Mouse (Mus musculus) adrenal gland, adult 2 months (tissue): ENCODE results near the gene Chmp2a. TPM values are rescaled to one million over a fixed set of nuclear protein-coding genes. Genes with fewer than 3 reads are reported as not detected.
"Not testable (repeated sequence)": the region's sequence is repeated elsewhere in the genome, so short reads cannot be mapped to it uniquely, and the experiment has no call there.

ENCODE experiments used
- DNase-seq: peaks from one replicate; pipeline ENCODE4 v3.0.0; 2021
- long read RNA-seq: library from polyadenylated mRNA; stranded (forward); transcript quantifications from one replicate; pipeline ENCODE4 v2.0.0, GENCODE M21; 2021
- polyA plus RNA-seq: library from polyadenylated mRNA; depleted of rRNA; stranded (reverse); fragments of >200 nt; gene quantifications from 2 replicates; pipeline ENCODE4 v1.2.3, GENCODE M21; 2012; rRNA removed
- total RNA-seq, 2 experiments: library from RNA; stranded (reverse); gene quantifications; 2 replicates each; pipeline ENCODE4 v1.2.3; 2021

Chmp2a gene
- total RNA-seq = 100 to 1,000 TPM; 212 to 215 TPM
- polyA plus RNA-seq = 37.2 and 41.9 TPM in 2 replicates
- long read RNA-seq, transcript Chmp2a-203 (6 exons, 930 nt) = minor isoform, 8 of 162 reads
- long read RNA-seq, transcript Chmp2a-201 (6 exons, 949 nt) = major isoform, 114 of 162 reads
- long read RNA-seq, partial matches to known transcripts = 35 of 162 reads
- long read RNA-seq, other reads (novel, unspliced or antisense) = 4 of 162 reads

DNA sequence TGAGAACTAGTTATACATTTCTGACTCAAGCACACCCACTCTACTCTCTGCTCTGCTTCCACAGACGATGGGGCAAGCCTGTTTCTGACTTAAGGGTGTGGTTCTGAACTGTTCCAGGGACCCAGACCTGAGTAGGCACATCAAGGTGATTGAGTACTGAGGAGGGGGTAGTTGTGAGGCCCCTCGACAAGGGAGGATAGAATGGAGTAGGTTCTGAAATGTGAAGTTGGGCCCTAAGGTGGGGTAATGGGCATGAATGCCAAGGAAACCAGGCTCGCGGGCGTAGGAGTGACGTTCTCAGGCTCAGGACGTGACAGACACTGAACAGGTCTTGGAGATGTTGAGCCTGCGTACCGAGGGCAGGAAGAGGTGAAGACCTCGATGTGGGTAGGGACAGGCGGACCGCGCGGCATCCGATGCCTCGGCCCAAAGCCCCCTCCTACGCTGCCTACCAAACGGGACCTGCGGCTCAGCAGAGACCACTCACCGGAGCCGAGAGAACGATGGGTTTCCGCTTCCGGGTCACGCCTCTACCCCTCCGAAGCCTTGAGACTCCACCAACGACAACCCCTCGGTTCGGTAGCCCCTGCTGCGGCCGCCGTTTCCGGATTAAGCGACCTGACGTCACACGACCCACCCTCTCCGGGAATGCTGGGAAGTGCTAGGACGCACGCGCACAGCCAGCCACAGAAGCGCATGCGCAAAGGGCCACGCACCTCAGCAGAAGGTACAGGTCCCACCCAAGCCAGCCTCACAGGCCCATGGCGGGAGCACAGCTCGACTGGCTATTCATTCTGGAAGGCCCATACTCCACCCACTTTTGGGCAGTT, at the start of gene Chmp2a:
Chmp2a (minus strand) TSS at position 660 of the 830 bp plus-strand sequence.
- peak; percentile 98 for DNase-seq

DNA sequence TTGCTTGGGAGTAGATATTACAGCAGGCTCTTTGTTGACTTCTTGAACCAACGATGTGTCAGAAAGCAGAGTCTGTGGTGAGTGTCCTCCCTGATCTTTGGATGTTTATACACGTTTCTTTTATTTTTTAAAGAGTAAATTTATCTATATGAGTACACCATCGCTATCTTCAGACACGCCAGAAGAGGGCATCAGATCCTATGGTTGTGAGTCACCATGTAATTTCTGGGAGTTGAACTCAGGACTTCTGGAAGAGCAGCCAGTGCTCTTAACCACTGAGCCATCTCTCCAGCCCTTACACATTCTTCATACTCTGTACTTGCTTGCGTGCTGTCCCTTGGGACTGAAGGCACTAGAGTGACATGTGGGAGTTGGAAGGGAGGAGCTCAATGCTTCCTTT, 37.7 kb upstream of the Chmp2a start:
- DNase-seq = no peak

DNA sequence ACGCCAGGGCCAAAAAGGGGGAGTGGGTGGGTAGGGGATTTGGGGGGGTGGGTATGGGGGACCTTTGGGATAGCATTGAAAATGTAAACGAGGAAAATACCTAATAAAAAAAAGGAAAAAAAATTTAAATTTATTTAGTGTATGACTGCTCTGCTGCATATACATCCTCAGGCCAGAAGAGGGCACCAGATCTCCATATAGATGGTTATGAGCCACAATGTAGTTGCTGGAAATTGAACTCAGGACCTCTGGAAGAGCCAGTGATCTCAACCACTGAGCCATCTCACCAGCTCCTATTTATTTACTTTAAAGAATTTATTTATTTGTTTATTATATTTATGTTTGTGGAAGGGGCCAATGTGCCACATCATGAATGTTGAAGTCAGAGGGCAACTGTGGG, 28.8 kb upstream of the Chmp2a start:
- DNase-seq = not testable (repeated sequence)

DNA sequence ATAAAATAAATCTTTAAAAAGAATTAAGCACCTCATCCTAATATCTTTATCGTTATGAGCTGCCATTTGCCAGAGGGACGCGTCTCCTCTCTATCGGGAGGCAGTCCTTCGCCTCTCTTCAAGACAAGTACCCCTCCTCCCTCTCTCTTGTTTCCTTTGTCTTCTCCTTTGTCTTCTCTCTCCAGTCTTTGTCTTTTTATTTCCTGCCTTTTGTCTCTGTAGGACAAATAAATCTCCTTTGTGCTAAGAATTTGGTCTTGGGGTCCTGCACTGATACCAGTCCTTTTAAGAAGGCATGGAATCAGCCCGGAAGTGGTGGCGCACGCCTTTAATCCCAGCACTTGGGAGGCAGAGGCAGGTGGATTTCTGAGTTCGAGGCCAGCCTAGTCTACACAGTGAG, 24.9 kb upstream of the Chmp2a start:
- DNase-seq = no peak

DNA sequence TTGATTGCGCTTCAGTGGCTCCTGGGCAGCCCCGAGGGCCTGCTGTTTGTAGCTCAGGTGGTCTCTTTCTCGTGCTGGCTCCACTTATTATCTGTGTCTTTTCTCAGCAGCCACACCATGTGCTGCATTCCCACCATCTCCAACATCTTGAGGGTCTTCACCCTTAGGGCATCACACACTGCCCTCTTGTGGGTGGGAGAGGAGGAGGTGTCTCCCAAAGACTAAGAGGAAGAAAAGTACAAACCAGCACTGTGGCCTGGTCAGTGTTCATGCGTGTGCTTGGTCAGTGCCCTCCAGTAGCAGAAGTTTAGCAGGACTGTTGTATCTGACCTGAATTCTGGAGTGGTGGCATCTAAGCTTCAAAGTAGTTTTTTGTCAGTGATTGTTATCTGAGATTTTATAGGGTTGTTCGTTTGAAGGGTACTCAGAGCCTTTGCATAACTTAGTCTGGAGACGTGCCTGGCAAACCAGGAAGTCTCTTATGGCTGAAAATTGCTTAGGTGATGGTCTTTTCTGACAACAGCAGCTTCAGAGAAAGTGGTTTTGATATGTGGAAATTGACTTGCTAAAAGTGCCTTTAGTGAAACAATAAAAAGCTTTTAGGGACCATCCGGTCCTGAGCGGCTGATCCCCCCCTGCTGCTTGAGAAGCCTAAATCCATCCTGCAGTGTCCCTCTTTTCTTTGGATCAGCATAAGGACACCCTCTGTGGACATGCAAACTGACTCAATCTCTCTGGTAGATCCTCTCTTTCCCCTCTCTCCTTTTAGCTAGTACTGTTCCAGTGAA, 22.5 kb upstream of the Chmp2a start:
- no peak for DNase-seq

DNA sequence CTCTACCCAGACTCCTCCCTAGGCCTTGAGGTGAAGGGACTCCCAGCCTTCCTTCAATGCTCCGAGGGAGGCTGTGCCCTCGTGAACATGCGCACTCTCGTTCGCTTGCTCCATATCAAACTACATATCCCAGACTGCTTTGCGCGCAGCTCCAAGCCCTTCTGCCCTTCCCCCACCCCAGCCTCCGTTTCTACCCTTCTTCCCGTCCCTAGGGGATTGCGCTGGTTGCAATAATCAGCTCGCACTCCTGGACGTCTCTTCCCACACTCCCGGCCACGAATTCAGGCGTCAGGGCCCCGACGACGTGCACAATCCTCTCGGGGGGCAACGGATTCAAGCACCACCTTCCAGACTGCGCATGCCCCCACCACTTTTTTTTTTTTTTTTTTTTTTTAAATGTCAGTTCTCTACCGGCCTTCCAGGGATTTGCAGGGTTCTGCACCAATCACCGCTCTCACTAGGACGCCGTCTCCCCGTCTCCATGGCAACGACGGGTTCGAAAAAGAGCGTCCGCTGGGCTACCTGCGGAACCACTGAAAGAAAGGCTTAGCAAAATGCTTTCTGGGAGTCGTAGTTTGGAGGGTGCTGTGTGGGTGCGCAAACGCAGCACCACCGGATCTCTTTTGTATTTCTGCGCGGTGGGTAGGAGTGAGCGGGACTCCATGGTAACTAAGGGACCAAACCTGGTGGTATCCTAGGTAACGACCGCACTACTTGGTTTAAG, 19.8 kb upstream of the Chmp2a start, which contains the start of gene Mzf1:
Mzf1 (minus strand) TSS at position 478 of the 724 bp plus-strand sequence.
- DNase-seq = peak; percentile 94

DNA sequence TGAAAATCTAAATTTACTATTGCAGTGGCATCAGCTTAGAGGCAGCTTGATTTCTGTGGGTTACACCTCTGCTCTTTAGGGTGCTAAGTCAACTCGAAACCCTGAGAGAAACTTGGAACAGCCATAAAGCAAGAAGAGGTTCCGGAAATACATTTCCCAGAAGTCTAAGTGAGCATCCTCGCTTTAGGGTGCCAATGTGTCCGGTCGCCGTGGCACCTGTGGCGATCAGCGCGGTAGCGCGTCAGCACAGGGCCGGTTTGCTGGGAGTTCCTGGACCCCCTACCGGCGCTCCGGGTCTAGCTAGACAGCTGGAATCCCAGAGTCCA, 19.3 kb upstream of the Chmp2a start:
- no peak for DNase-seq

DNA sequence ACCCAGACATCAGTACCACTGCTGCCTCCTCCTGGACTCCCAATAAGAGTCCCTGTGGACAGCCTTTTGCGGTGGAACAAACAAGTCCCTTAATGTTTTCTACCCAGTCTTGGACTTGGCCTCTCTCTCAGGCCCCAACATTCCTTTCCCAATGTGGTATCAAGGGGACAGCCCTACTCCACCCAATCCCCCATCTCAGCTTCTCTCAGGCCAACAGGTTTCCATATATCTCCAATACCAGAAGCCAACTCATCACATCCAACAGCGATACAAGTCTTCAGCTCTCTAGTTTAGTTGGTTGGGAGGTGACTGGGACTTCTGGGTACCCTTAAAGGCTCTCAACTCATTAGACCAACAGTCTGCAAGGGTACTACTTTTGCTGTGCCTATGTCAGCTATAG, 18.9 kb upstream of the Chmp2a start:
- no peak for DNase-seq

DNA sequence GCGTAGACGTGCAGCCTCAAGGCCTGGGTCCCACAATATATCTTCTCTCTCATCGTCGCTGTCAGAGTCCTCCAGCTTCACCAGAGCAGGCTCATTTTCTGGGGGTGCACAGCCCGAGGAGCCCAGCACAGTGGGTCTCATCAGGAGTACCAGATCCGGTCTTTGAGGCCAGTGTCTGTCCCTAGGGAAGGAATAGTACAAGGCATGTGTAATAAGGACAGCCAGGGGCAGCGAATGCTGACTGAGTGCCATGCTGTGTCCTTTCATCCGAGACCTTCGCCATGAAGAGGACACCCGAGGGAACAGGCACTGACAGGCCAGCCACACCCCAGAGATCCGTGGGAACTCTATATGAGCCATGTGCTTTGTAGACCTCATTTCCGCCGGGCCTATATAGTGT, 18.4 kb upstream of the Chmp2a start:
- DNase-seq = no peak

DNA sequence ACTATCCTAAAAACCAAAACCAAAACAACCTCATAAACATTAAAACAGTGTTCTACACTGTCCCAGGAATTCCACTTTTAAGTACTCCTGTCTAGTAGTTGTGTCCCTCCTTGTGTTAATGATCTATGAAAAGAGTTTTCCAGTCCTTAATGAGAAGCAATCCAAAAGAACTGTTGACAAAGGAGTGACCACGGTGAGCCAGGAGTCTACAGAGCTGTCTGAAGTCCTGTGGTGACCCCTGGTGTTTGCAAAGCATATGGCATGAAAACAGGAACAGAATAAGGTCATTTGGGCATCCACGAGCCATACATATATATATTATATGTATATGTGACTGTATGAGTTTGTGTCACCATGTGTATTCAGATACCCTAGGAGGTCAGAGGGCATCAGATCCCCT, 11.5 kb upstream of the Chmp2a start:
- DNase-seq = peak; percentile 75

DNA sequence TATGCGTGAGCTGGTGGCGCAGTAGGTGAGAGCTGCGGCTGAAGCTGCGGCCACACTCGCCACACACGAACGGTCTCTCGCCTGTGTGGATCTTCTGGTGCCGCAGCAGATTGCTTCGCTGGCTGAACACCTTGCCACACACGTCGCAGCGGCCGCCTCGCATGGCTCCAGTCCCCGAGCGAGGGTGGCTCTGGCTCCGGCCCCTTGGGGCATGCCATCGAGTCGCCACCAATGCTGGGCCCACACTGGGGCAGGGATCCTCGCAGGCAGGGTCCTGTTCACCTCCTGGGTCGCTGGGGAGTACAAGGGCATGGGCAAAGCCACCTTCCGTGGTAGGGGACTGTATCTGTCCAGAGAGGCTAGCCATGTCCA, 9.6 kb upstream of the Chmp2a start:
- no peak for DNase-seq

DNA sequence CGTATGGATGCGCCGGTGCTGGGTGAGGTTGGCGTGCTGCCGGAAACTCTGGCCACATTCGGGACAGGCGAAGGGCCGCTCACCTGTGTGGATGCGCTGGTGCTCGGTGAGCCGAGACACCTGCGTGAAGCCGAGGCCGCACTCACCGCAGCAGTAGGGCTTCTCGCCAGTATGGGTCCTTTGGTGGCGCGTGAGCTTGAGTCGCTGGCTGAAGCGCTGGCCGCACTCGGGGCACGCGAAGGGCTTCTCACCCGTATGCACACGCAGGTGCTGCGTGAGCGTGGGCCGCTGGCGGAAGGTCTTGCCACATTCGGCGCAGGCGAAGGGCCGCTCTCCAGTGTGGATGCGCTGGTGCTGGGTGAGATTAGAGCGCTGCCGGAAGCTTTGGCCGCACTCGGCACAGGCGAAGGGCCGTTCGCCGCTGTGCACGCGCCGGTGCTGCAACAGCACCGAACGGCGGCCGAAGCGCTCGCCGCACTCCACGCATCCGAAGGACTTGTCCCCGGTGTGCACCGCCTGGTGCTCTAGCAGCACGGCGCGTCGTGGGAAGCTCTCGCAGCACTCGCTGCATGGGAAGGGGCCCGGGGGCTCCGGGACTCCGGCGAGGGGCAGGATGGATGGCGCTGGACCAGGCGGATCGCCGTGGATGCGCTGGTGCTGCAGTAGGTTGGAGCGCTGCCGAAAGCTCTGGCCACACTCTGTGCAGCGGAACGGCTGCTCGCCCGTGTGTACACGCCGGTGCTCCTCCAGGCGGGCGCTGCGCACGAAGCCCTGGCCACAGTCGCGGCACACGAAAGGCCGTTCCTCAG, 9.0 kb upstream of the Chmp2a start:
- peak; percentile 62 for DNase-seq

DNA sequence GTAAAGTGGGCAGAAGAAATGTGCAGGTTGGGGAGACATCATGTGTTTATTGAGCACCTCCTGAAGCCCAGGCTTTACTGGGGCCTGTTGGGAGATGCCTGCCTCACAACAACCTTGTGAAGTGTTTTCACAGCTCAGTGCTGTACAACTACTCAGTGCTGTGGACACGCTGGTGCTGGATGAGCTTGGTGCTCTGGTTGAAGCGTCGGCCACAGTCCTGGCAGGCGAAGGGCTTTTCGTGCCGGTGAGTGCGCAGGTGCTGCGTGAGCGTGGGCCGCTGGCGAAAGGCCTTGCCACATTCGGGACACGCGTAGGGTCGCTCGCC, 8.5 kb upstream of the Chmp2a start:
- DNase-seq = no peak

DNA sequence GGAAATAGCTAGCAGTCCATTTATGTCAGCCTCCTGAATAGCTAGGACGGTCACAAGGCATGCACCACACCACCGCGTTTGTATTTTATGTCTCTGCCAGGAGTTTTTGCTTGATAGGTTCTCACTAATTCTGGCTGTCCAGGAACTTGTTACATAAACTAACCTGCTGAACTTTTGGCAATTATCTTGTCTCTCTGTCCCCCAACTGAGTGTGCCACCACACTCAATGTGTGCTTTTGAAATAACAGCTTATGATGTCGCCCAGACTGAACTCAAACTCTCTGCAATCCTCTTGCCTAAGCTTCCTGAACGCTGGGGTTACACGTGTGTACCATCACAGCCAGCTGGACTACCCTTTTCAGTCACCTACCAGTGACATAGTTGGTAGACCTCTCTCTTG, 7.9 kb upstream of the Chmp2a start:
- no peak for DNase-seq

DNA sequence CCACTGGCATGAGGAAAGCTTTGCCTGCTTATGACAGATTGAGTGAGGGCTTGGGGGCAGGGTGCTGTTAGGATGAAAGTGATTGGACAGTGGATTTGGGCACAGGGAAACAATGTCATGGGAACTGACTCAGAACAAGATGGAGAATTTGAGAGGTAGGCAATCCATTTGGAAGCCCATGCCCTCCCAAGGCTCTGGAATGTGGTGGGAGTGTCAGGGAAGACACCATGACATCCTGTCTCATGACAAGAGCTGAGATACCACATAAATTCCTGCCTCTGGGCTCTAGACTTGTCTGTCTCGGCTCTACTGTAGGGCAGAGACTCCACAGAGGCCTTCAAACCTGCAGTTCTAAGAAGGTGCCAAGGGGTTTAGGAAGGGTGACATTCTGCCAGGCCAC, 6.6 kb upstream of the Chmp2a start:
- no peak for DNase-seq

DNA sequence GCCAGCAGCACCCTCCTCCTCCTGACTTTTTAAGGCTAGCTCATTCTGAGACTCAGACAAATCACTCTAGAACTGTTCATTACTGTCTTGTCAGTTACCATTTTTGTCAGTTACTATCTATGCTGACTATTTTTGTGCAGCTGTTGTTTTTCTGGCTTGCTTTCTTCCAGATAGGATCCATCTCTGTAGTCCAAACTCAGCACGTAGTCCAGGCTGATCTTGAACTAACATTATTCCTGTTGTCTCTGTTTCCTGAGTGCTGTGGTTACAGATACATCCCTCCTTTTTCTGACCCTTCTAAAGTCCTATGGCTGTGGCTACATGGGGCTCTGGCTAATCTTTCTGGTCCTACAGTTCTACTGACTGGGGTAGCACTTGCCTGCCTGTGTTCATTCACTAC, 4.6 kb upstream of the Chmp2a start:
- DNase-seq = no peak

DNA sequence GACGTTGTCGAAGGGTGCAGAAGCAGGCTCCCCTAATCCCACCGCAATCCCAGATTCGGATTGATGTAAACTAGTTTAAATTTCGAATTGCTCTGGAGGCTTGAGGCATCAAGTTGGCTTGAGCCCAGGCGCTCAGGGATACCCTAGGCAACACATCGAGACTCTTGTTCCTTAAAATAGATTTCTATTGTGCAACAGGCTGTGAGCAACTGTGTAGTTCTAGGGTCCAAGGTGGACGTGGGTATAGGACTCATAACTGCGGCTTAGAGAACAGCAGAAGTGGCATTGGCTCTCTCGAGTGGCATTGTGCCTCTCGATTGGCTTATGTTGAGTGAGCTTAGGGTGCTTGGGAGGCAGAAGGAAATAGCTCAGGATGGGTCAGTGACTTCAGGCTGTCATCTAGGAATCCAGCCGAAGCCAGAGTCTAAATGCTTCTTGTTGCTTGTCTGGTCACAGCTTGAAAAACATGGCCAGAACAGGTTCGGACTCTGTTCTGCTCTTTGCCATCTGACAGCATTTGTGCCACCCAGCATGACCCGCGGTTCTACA, 4.1 kb upstream of the Chmp2a start:
- no peak for DNase-seq

DNA sequence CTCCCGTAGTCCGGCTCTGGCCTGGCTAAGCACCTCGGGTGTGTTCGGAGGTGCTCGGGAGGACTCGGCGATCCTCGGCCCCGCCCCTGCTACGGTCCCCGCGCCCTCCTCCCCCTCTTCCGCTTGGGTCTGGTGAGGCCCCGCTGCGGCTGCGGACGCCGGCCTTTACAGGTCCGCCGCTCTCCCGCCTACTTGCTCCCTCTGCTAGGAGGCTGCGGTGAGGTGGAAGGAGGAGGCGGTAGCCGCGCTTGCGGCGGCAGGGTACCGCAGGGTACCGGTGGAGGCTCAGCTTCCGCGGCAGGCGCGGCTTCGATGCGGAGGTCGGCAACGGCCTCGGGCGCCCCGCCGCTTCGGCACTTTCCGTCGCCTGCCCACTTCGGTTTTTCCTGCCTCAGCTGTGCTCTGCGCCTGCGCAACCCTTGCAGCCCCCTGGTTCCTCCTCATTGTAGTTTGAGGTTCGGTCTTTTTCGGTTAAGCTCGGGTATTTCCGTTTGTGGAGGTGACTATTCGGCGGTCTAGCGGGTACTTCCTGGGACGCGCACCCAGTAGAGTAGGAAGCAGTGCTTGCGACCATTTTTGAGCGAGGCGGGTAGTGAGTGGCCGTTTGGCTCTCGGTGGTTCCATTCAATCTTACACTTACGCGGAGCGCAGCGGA, 3.4 kb upstream of the Chmp2a start, which contains the start of gene Ube2m:
Ube2m (minus strand) TSS at position 375 of the 655 bp plus-strand sequence.
- peak; percentile 99 for DNase-seq

DNA sequence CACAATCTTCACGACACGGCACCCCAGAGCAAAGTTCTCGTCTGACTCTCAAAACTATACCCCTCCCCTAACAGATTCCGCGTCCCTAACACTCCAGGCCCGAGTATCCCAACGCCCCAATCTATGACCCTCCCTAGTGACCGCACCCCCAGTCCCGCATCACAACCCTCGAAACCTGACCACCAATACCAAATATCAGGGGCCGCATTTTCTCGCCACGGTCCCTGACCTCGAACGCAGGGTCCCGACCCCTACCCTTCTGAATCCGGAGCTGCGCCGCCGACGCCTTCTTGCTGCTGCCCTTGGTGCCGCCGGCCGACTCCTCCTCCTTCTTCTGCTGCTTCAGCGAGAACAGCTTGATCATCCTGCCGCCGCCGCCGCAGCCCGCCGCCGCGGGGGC, 2.8 kb upstream of the Chmp2a start:
- no peak for DNase-seq

DNA sequence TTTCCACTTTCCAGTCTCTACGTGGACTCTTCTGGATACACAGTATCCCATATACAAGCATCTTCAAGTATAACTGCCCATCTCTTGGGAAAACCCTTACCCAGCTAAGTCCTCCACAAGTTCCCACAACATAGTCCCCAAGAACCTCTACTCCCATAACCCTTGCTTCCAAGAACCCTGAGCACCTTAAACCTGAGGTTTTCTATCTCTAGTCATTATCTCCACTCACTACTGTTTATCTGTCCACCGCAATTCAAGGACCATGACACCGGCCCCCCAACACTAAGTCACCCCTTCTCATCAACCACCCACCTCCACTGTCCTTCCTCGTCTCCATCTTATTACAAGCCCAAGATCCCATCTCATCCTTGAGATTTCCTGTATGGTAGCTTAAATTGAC, 2.2 kb upstream of the Chmp2a start:
- no peak for DNase-seq
